Mouse (Mus musculus) right cerebral cortex, adult 2 months (tissue): ENCODE measurements around the gene Nfyb.

Source experiments
- DNase-seq, 2 experiments: peaks; one replicate each; pipeline ENCODE4 v3.0.0; 2021 to 2022; ENCODE audit warnings: low spot score in 2 of 2

The Nfyb gene

GRCm38 (mm10) chr10:82763840-82764631, at the start of gene Nfyb:
TSS of gene Nfyb (minus strand) at chr10:82764144.
- peak; percentile 96 for DNase-seq

GRCm38 (mm10) chr10:82811855-82812431, 48.0 kb upstream of the Nfyb start:
- peak; percentile 69 to 71 for DNase-seq

GRCm38 (mm10) chr10:82809352-82809751, 45.4 kb upstream of the Nfyb start:
- DNase-seq = no peak

GRCm38 (mm10) chr10:82808891-82809290, 44.9 kb upstream of the Nfyb start:
- no peak for DNase-seq

GRCm38 (mm10) chr10:82808155-82808554, 44.2 kb upstream of the Nfyb start:
- no peak for DNase-seq

GRCm38 (mm10) chr10:82807238-82807637, 43.3 kb upstream of the Nfyb start:
- DNase-seq = no peak

- DNase-seq = no peak
These were observed 42.5 kb upstream of the Nfyb start for GRCm38 (mm10) chr10:82806414-82806813.

- DNase-seq = no peak
These were observed 41.2 kb upstream of the Nfyb start for GRCm38 (mm10) chr10:82805111-82805510.

GRCm38 (mm10) chr10:82804396-82804795, 40.5 kb upstream of the Nfyb start:
- no peak for DNase-seq

GRCm38 (mm10) chr10:82800094-82800493, 36.1 kb upstream of the Nfyb start:
- no peak for DNase-seq

GRCm38 (mm10) chr10:82798312-82798933, 34.5 kb upstream of the Nfyb start:
- DNase-seq = no peak

GRCm38 (mm10) chr10:82797119-82797491, 33.2 kb upstream of the Nfyb start:
- DNase-seq = no peak

GRCm38 (mm10) chr10:82796471-82797118, 32.7 kb upstream of the Nfyb start:
- DNase-seq = peak; percentile 19 to 26

GRCm38 (mm10) chr10:82795767-82796166, 31.8 kb upstream of the Nfyb start:
- no peak for DNase-seq

GRCm38 (mm10) chr10:82795071-82795731, 31.3 kb upstream of the Nfyb start:
- DNase-seq = peak; percentile 73 to 85

GRCm38 (mm10) chr10:82792311-82792710, 28.4 kb upstream of the Nfyb start:
- no peak for DNase-seq

- DNase-seq = no peak
These were observed 27.8 kb upstream of the Nfyb start for GRCm38 (mm10) chr10:82791713-82792112.

GRCm38 (mm10) chr10:82790504-82790903, 26.6 kb upstream of the Nfyb start:
- no peak for DNase-seq

GRCm38 (mm10) chr10:82789181-82789580, 25.2 kb upstream of the Nfyb start:
- DNase-seq = no peak

- DNase-seq = no peak
These were observed 18.5 kb upstream of the Nfyb start for GRCm38 (mm10) chr10:82782472-82782871.

GRCm38 (mm10) chr10:82780816-82781215, 16.9 kb upstream of the Nfyb start:
- DNase-seq = no peak

GRCm38 (mm10) chr10:82780322-82780721, 16.4 kb upstream of the Nfyb start:
- DNase-seq = no peak
